Mouse (Mus musculus): ENCODE measurements around the gene Vmn1r199.

- TF ChIP-seq MAX (IDR thresholded peaks at IDR 0.05; ENCODE audit: low read depth), result no peak
- no peak for TF ChIP-seq POLR2A (IDR thresholded peaks at IDR 0.05; ENCODE audit: insufficient read length, low read depth)
- TF ChIP-seq E2F4 (IDR thresholded peaks at IDR 0.05; ENCODE audit: insufficient read depth), result no peak
- no peak for TF ChIP-seq POLR2AphosphoS2 (IDR thresholded peaks at IDR 0.05; ENCODE audit: insufficient read length, low read depth)
Measured at GRCm38 (mm10) chr13:22350064-22350463, 29.6 kb upstream of the Vmn1r199 start, which contains the start of gene Vmn1r198.

Measured in myocyte (in vitro differentiated cells).